ENCODE assay signal across 15 mouse cellular contexts in the genomic region with DNA sequence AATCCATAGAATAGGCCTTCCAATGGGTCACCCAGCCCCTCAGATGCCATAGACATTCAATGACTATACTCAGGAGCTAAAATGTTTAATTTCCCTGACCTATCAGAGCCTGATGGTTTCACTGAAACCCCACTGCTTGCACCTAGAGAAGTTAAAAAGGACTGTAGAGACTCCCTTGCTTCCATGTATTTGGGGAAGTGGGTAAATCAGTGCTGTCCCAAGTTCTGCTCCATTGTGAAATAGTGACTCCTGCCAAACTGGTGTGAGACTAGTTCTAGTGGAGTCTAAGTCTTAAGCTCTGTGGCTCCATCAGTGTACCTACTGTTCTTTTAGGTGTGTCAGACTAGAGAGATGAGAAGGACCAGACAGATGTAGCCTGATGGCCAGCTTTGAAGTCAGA.
"Had no signal": no experiment of that assay in that cellular context is flagged by ENCODE, and none has a peak within 500 bp of the region (broad histone marks: within the 10 kb centered on the region; RNA-seq: fewer than 3 reads in every experiment).

No protein-coding gene starts in this region.

- DNase-seq: liver; lung, adult 2 months; thymus, adult 2 months; thymus, postnatal 14 days; thymus, postnatal 4 days had no signal

- H3K9me3 ChIP-seq: kidney, embryonic 15.5 days; limb, embryonic 13.5 days; liver, embryonic 12.5 days; liver, embryonic 15.5 days; megakaryocyte, embryonic 14.5 days; midbrain, embryonic 10.5 days; midbrain, embryonic 13.5 days; neural tube, embryonic 12.5 days had no signal

- H3K27me3 ChIP-seq: kidney, embryonic 15.5 days; liver, embryonic 12.5 days; liver, embryonic 15.5 days; megakaryocyte, embryonic 14.5 days; neural tube, embryonic 12.5 days had no signal

- H3K36me3 ChIP-seq: kidney, embryonic 15.5 days; limb, embryonic 13.5 days; liver, embryonic 12.5 days; liver, embryonic 15.5 days; midbrain, embryonic 10.5 days; midbrain, embryonic 13.5 days; neural tube, embryonic 12.5 days had no signal

- H3K27ac ChIP-seq: kidney, embryonic 15.5 days; left cerebral cortex, adult 2 months; limb, embryonic 13.5 days; liver, embryonic 12.5 days; liver, embryonic 15.5 days; midbrain, embryonic 10.5 days; midbrain, embryonic 13.5 days; neural tube, embryonic 12.5 days; stomach, postnatal 0 days had no signal

- H3K4me1 ChIP-seq: liver, embryonic 12.5 days; liver, embryonic 15.5 days; megakaryocyte, embryonic 14.5 days; midbrain, embryonic 10.5 days; midbrain, embryonic 13.5 days had no signal

- H3K9ac ChIP-seq: kidney, embryonic 15.5 days; limb, embryonic 13.5 days; liver, embryonic 12.5 days; liver, embryonic 15.5 days; midbrain, embryonic 13.5 days; neural tube, embryonic 12.5 days had no signal

- H3K4me3 ChIP-seq: kidney, embryonic 15.5 days; left cerebral cortex, adult 2 months; limb, embryonic 13.5 days; liver, embryonic 12.5 days; liver, embryonic 15.5 days; megakaryocyte, embryonic 14.5 days; midbrain, embryonic 10.5 days; midbrain, embryonic 13.5 days; neural tube, embryonic 12.5 days had no signal

- ATAC-seq: liver, embryonic 12.5 days had no signal

- H3K4me2 ChIP-seq: kidney, embryonic 15.5 days; limb, embryonic 13.5 days; liver, embryonic 12.5 days; liver, embryonic 15.5 days; midbrain, embryonic 13.5 days; neural tube, embryonic 12.5 days had no signal
